In the genomic region with DNA sequence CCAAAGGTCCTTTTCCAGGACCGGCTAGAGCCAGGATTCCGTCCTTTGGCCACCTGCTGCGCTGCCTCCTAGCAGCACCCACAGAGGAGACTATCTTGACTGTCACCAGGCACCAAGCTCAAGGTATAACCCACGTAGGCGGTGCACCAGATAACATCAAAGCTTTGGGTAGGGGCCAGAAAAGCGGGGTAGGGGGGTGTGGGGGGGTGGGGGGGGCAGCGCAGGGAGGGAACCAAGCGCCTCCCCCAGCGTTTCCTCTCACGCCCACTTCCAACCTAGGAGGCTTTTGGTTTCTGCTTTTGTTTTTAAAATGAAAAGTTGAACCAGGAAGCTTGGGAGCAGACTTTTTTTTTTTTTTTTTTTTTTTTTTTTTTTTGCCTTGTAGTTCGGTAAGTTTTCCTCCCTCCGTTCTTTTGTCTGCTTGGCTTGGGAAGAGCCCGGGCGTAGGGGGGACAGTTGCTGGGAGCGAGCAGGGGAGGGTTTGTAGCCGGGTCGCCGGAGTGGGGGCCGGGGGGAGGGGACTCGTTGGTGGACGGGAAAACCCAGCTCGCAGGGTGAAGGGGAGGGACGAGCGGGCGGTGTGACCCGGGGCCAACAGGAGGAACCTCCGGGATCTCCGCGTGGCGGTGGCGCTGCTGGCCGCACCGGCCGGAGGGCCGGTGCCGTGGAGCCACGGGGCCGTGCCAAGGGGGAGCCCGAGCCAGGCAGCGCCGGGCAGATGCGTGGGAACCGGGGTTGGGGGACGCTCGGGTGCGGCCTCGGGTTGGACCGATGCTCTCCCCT, we compare ENCODE assay signal across 8 mouse cellular contexts. TPM values are rescaled to one million over a fixed set of nuclear protein-coding genes. Genes with fewer than 3 reads are reported as not detected.
DNase-seq lines count a peak whose midpoint lies in the region; ATAC-seq lines count a peak whose summit lies in the region.

No protein-coding gene starts in this region.

- peak overlapping the region; percentile 76 for H3K9ac ChIP-seq in hindbrain, embryonic 16.5 days (ENCODE audit: low read depth, low read length)

- intact Hi-C loops in left cerebral cortex, postnatal 36 days (cut with DNase I) = no loop called here

- H3K4me1 ChIP-seq in hindbrain, embryonic 16.5 days (ENCODE audit: control insufficient read depth, insufficient read depth, low read depth, low read length) = peaks cover 11% of the 10 kb centered on the region

- WGBS in hindbrain, embryonic 16.5 days = under 1% methylated on average over 44 of the region's 48 CpGs

- peak overlapping the region; percentile 92 for H3K4me2 ChIP-seq in hindbrain, embryonic 16.5 days (ENCODE audit: low read length)

- peak; percentile 33 for DNase-seq in R1 (ENCODE audit: low read depth, low spot score)
- DNase-seq in cerebellum, postnatal 25 days = peak; percentile 71 to 82
- DNase-seq in gastrocnemius, adult 18-20 months (ENCODE audit: low spot score) = peak; percentile 76
- peak; percentile 53 to 58 for DNase-seq in left cerebral cortex, postnatal 36 days (ENCODE audit: low spot score in 2 of 2)
- DNase-seq in mesoderm, embryonic 11.5 days (ENCODE audit: low read depth, low spot score) = peak; percentile 68
- DNase-seq in right cerebral cortex, postnatal 36 days (ENCODE audit: low spot score in 2 of 2) = peak; percentile 29 to 32
- DNase-seq in urinary bladder, postnatal 4 days (ENCODE audit: low spot score in 2 of 2) = peak; percentile 64 to 75

- H3K9me3 ChIP-seq in hindbrain, embryonic 16.5 days (ENCODE audit: control insufficient read depth, low read length) = no peaks in the 10 kb centered on the region

- peak overlapping the region; percentile 62 for H3K4me3 ChIP-seq in hindbrain, embryonic 16.5 days (ENCODE audit: low read length)

- peak; percentile 21 for ATAC-seq in hindbrain, embryonic 16.5 days

- no peaks in the 10 kb centered on the region for H3K36me3 ChIP-seq in hindbrain, embryonic 16.5 days (ENCODE audit: control insufficient read depth, insufficient read depth, low read length)

- no peaks in the 10 kb centered on the region for H3K27me3 ChIP-seq in hindbrain, embryonic 16.5 days (replicated peaks; ENCODE audit: control insufficient read depth, insufficient read depth, low read length)

- peak overlapping the region; percentile 81 for H3K27ac ChIP-seq in hindbrain, embryonic 16.5 days (ENCODE audit: low read depth, low read length)

RNA-seq across cellular contexts. Expression of gene Hivep1, which starts 2.6 kb away (rescaled TPM):
- 10 to 100 TPM; 13.0 to 14.9 TPM for total RNA-seq in gastrocnemius, adult 18-20 months (2021)
- polyA plus RNA-seq in hindbrain, embryonic 16.5 days (2015; fragmentation: Nextera tagmentation; extraction: Ambion mirVana) = 14.9 and 15.0 TPM in 2 replicates
- 10 to 100 TPM; 60.9 to 61.3 TPM for total RNA-seq in left cerebral cortex, postnatal 36 days (2021)

Comparison
In these comparisons a context has a peak if more than half of its experiments do, and no peak if none do; other contexts are left out.
1. Peak in every context shown above with its lines: DNase-seq, ATAC-seq, H3K4me3 ChIP-seq and H3K27ac ChIP-seq.